Mouse (Mus musculus) leukemia stem cell, adult 10-12 weeks (primary cell): ENCODE results near the gene Ola1. TPM values are rescaled to one million over a fixed set of nuclear protein-coding genes. Genes with fewer than 3 reads are reported as not detected.

Experiments
- polyA plus RNA-seq: library from polyadenylated mRNA; stranded (reverse); fragments of >175 nt; gene quantifications from 2 replicates; pipeline ENCODE4 v1.2.3, GENCODE M21; 2012; ENCODE audit warnings: low replicate concordance

The Ola1 gene
- polyA plus RNA-seq, result 28.8 and 65.9 TPM in 2 replicates

GRCm38 (mm10) chr2:73218913-73219312 lies at the start of gene Ola1:
Gene Ola1 (minus strand): TSS chr2:73218924.

Other genes with a start within 250 kb of the Ola1 start
- gene Sp3, start 238.5 kb downstream of the Ola1 start, polyA plus RNA-seq, result 12.9 and 23.5 TPM in 2 replicates
- gene Gm11084, start 232.2 kb downstream of the Ola1 start, polyA plus RNA-seq, result not detected in 2 replicates
- 0.20 and 0.29 TPM in 2 replicates for gene Sp9, start 53.0 kb upstream of the Ola1 start, polyA plus RNA-seq
- 0.63 and 3.1 TPM in 2 replicates for gene Scrn3, start 93.7 kb upstream of the Ola1 start, polyA plus RNA-seq
- 4.7 and 5.0 TPM in 2 replicates for gene Cir1, start 93.8 kb upstream of the Ola1 start, polyA plus RNA-seq
- gene Gpr155, start 167.6 kb upstream of the Ola1 start, polyA plus RNA-seq, result 1.3 and 4.1 TPM in 2 replicates